Mouse (Mus musculus) kidney, postnatal 0 days (tissue): ENCODE measurements around the gene Rfx2. TPM values are rescaled to one million over a fixed set of nuclear protein-coding genes. Genes with fewer than 3 reads are reported as not detected.

Experiments
- ATAC-seq: fragments of 200-750 bp; cut with Nextera tagmentation; replicated peaks from 2 replicates; pipeline ENCODE4 v1.8.0; 2017; ENCODE audit warnings: low read depth, moderate number of reproducible peaks, moderate TSS enrichment, moderate library complexity; ENCODE audit not compliant: low FRiP score
- DNase-seq: peaks from one replicate; pipeline ENCODE4 v3.0.0-alpha.2; 2016; ENCODE audit warnings: low spot score
- H3K27ac ChIP-seq: fragments of 300-500 bp; sonication (generic); 2 replicates; pipeline ENCODE4 v1.5.1; 2014; ENCODE audit warnings: mild to moderate bottlenecking
- H3K27me3 ChIP-seq: fragments of 300-500 bp; sonication (generic); 2 replicates; pipeline ENCODE4 v1.6.1; 2014; ENCODE audit warnings: low read length, mixed read lengths; ENCODE audit not compliant: insufficient read depth
- H3K36me3 ChIP-seq: fragments of 300-500 bp; sonication (generic); 2 replicates; pipeline ENCODE4 v1.6.1; 2014; ENCODE audit warnings: low read length, mixed read lengths; ENCODE audit not compliant: insufficient read depth
- H3K4me1 ChIP-seq: fragments of 300-500 bp; sonication (generic); replicated peaks from 2 replicates; pipeline ENCODE4 v1.6.1; 2014; ENCODE audit warnings: antibody characterized with exemption, low read length, mixed read lengths; ENCODE audit not compliant: insufficient read depth
- H3K4me2 ChIP-seq: fragments of 300-500 bp; sonication (generic); 2 replicates; pipeline ENCODE4 v1.6.1; 2014; ENCODE audit warnings: mild to moderate bottlenecking, low read length, moderate library complexity, mixed read lengths
- H3K4me3 ChIP-seq: fragments of 300-500 bp; sonication (generic); replicated peaks from 2 replicates; pipeline ENCODE4 v1.5.1; 2014; ENCODE audit warnings: low read depth, low read length
- H3K9ac ChIP-seq: fragments of 300-500 bp; sonication (generic); 2 replicates; pipeline ENCODE4 v1.6.1; 2014; ENCODE audit warnings: low read depth, low read length
- H3K9me3 ChIP-seq: fragments of 300-500 bp; sonication (generic); replicated peaks from 2 replicates; pipeline ENCODE4 v1.6.1; 2016; ENCODE audit warnings: low read length, inconsistent platforms, mixed read lengths
- CTCF ChIP-seq: IDR thresholded peaks from 2 replicates; pipeline ENCODE4 v1.5.1; 2016; ENCODE audit warnings: antibody characterized with exemption, low read depth, mild to moderate bottlenecking, moderate library complexity
- WGBS: fragments of 180-500 bp; shearing (Covaris S2); extraction: QIAGEN DNeasy Blood & Tissue Kit; methylation state at CpG from one replicate; pipeline ENCODE4 v1.1.7; 2014; 5-methylcytosine and 5-hydroxymethylcytosine counted together
- polyA plus RNA-seq: library from polyadenylated mRNA; unstranded; fragments of >200 nt; fragmentation: Nextera tagmentation; extraction: Ambion mirVana; gene quantifications from 2 replicates; pipeline ENCODE4 v1.2.1, GENCODE M21; 2015

The Rfx2 gene
- polyA plus RNA-seq, 1 experiment from 2014 or later, result 1.6 TPM

DNA sequence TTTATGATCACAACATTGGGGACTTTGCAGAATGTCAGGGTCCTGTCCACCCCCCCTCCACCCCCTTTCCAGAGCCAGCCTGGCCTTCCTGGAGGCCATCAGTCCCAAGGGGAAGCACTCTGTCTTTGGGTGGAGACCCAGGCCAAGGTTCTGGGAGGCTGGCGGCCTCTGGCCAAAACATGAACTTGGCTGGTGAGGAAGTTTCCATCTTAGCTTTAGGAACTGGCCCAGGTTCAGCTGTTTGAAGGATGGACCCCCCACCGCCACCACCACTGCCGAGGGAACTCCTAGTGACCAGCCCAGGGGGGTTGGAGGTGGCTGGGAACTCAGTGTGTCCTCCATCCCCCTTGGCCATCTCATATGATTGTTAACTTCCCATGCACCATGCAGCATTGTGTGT is 69.7 kb downstream of the Rfx2 start:
- Histone ChIP-seq H3K9me3 (no peaks in the 10 kb centered on the region), H3K4me1 (peaks cover 26% of the 10 kb centered on the region), H3K4me3 (no peak overlapping the region), H3K4me2 (no peak overlapping the region), H3K9ac (no peak overlapping the region), H3K27me3 (0 out of 2 replicates have a peak, but pooled peaks cover 4% of the 10 kb centered on the region), H3K36me3 (no peaks in the 10 kb centered on the region), H3K27ac (no peak overlapping the region)
- ATAC-seq, result no peak
- WGBS, result 66% methylated on average over 3 of the region's 3 CpGs
- no peak for TF ChIP-seq CTCF
- DNase-seq, result no peak

GRCm38 (mm10) chr17:56759261-56759660 is 71.6 kb downstream of the Rfx2 start:
- Histone ChIP-seq H3K27ac (no peak overlapping the region), H3K4me3 (no peak overlapping the region), H3K4me1 (peaks cover 20% of the 10 kb centered on the region), H3K4me2 (no peak overlapping the region), H3K9me3 (no peaks in the 10 kb centered on the region), H3K27me3 (peaks cover 13% of the 10 kb centered on the region; the same call in 1 of the 2 replicates), H3K36me3 (no peaks in the 10 kb centered on the region), H3K9ac (no peak overlapping the region)
- DNase-seq (no peak), ATAC-seq (no peak)
- no peak for TF ChIP-seq CTCF
- 32% methylated on average over 7 of the region's 7 CpGs for WGBS

DNA sequence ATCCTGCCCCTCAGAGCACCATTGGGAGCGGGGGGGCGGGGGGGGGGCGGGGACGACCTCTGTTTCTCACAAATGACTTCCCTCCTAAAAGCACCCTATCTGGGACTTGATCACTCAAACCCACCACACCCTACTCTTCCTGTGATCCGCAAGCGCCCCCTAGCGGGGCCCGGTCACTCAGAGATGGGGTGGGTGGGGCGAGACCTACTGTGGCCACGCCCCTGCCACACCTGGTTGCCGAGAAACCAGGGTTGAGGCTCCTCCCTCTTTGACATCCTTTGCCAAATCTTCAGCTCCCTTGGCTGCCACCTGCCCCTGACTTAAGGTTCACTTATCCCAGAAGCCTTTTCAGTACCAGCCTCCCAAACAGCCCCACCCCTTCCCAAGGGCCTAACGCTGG is 72.7 kb downstream of the Rfx2 start:
- H3K27me3 ChIP-seq, result peaks cover 13% of the 10 kb centered on the region; the same call in 1 of the 2 replicates
- ATAC-seq (0 out of 2 replicates have a peak, but pooled peaks have one; percentile 29), DNase-seq (peak; percentile 67)
- peak overlapping the region; percentile 97; the same call in 1 of the 2 replicates for H3K4me2 ChIP-seq
- no peaks in the 10 kb centered on the region for H3K9me3 ChIP-seq
- no peaks in the 10 kb centered on the region for H3K36me3 ChIP-seq
- H3K27ac ChIP-seq, result no peak overlapping the region
- 3% methylated on average over 12 of the region's 12 CpGs for WGBS
- H3K4me1 ChIP-seq, result peaks cover 20% of the 10 kb centered on the region
- TF ChIP-seq CTCF, result peak; percentile 71
- H3K4me3 ChIP-seq, result no peak overlapping the region
- no peak overlapping the region for H3K9ac ChIP-seq

GRCm38 (mm10) chr17:56757416-56758123 is 73.2 kb downstream of the Rfx2 start, which contains the start of gene Nrtn:
Gene Nrtn (minus strand): TSS chr17:56757530.
- Histone ChIP-seq H3K4me2 (peak within 1 kb of the TSS; percentile 97), H3K27ac (no peak within 1 kb of the TSS; the same call in 1 of the 2 replicates), H3K4me1 (peaks cover 17% of the 10 kb centered on the region), H3K27me3 (peaks cover 13% of the 10 kb centered on the region; the same call in 1 of the 2 replicates), H3K9me3 (no peaks in the 10 kb centered on the region), H3K36me3 (no peaks in the 10 kb centered on the region), H3K9ac (peak within 1 kb of the TSS; percentile 70), H3K4me3 (peak within 1 kb of the TSS; percentile 51)
- under 1% methylated on average over 46 of the region's 48 CpGs for WGBS
- TF ChIP-seq CTCF, result no peak
- ATAC-seq (peak; percentile 73), DNase-seq (peak; percentile 88)

DNA sequence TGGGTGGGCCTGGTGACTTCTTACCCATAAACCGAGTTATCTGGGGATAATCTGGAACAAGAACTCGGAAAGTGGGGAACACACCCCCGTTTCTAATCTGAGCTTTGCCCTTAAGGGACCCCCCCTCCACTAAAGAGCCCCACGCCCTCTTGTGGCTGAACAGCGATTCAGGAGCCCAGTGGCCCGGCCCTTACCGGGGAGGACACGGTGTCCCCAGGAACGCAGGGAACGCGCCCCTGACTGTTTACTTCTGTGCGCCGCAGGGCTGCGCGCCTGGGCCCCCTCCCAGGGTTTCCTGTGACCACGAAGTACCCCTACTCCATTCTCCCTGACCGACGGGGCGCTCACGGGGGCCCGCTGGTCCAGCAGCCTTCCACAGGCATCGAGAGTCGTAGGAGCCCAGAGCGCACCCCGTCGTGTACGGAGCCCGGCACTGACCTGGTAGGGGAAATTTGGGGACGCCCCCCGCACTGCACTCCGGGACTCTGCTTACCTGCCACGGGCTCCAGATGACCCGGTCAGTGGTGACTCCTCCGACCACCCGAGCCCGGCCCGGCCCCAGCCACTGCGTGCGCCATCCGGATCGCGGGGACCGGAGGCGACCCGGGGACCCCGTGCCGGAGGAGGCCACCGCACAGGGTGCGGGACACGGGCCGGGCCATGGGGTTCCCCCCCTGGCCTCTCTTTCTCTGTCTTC is 74.0 kb downstream of the Rfx2 start:
- DNase-seq (peak; percentile 36), ATAC-seq (peak; percentile 19)
- H3K4me2 ChIP-seq, result peak overlapping the region; percentile 97
- WGBS, result under 1% methylated on average over 49 of the region's 51 CpGs
- no peaks in the 10 kb centered on the region for H3K36me3 ChIP-seq
- H3K4me3 ChIP-seq, result peak overlapping the region; percentile 51
- peaks cover 13% of the 10 kb centered on the region; the same call in 1 of the 2 replicates for H3K27me3 ChIP-seq
- no peaks in the 10 kb centered on the region for H3K9me3 ChIP-seq
- TF ChIP-seq CTCF, result peak; percentile 59
- H3K9ac ChIP-seq, result peak overlapping the region; percentile 70
- H3K4me1 ChIP-seq, result peaks cover 11% of the 10 kb centered on the region
- H3K27ac ChIP-seq, result no peak overlapping the region
